Mouse (Mus musculus): ENCODE measurements around the gene Rcor3.
A peak's percentile ranks its signal among the peaks of the same experiment; 100 is the strongest.

Gene Rcor3

GRCm38 (mm10) chr1:192094451-192095170, 43.3 kb downstream of the Rcor3 start:
- DNase-seq (ENCODE audit: low spot score), result peak; percentile 72

- DNase-seq (ENCODE audit: low spot score), result peak; percentile 75
These were observed 44.8 kb downstream of the Rcor3 start for GRCm38 (mm10) chr1:192092879-192093660.

DNA sequence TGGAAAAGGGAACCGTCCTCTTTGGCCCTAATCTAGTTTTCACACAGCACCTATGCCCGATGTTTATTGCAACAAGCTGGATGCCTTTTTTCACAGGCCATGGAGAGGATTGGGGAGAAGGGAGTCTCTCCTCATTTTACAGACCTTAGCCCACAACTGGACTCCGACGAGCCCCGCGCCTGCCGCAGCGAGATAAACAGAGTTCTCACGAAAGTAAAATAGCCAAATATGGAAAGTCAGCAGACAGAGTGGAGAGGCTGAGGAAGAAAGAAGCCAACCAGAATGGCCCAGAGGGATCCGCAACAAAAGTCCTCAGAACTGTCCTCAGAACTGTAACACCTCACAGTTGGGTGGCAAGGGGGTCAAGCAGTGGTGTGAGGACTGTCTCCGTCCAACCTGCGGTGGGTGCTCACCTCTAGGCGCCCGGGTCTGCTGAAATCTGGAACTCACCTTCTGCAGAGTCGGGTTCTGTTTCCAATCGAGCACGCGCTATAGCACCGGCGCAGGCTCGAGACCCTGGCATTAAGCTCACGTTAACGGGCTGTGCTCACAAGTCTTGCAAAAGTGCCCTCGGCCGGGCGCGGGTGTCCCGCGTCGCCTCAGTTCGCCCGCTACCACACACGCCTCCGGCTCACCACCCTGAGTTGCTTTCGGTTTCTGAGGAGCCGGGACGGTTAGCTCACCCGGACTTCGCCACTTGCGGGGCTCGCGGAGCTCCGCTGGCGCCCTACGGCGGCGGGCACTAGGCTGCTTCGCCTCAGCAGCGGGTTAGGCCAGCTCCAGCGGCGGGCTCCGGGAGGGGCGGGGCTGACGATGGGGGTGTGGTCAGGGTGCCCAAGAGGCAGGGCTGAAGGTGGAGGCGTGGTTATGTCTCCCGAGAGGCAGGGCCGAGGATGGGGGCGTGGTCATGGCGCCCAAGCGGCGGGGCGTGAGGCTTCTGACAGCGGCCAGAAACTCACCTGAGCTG, 45.8 kb downstream of the Rcor3 start, which contains the start of gene Traf5:
Gene Traf5, minus strand, starts transcription at position 754 of the 967 bp plus-strand sequence.
- peak; percentile 93 for DNase-seq (ENCODE audit: low spot score)

- DNase-seq (ENCODE audit: low spot score), result no peak
These were observed 46.9 kb downstream of the Rcor3 start for GRCm38 (mm10) chr1:192090689-192091567.

GRCm38 (mm10) chr1:192090281-192090680, 47.6 kb downstream of the Rcor3 start:
- no peak for DNase-seq (ENCODE audit: low spot score)

DNA sequence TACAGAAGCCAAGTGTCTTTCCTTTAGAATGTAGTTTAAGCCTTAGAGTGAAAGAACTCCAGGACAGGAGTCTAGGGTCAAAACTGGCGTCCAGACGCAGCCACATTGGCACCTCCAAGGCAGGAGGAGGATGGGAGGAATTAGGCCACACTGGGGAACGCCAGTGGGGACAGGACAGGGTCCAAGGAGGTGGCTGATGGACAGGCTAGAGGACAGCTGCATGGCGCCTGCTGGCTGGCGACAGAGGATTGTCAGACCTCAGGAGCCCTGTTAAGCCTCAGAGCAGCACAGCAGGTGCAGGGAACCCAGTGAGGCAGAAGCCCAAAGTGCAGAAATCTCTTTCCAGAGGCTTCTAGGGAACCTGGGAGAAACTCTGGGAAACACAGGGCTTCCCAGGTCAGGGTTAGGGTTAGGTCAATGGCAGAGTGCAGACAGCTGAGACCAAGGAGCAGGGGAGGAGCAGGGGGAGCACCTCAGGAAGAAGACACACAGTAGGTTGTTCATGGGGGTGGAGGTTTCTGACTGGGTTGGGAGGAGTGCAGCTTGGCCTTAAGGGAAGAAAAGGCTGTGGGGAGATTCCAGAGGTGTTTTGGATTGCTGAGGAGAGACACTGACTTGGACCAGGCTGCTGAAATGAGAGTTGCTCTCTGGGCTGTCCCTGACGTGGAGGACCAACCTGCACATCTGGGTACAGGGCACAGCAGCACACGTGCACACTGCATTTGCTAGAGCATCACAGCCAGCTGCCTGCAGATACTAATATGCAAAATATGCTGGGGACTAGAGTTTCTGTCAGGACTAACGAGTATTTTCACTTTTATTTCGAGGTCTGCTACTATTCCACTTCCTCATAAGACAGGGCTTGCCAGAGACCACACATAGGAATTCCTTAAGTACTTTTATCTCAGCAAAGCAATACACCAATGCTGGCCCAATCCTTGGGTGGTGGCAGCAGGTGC, 48.4 kb downstream of the Rcor3 start:
- no peak for DNase-seq (ENCODE audit: low spot score)

GRCm38 (mm10) chr1:192088011-192088410, 49.9 kb downstream of the Rcor3 start:
- no peak for DNase-seq (ENCODE audit: low spot score)

DNA sequence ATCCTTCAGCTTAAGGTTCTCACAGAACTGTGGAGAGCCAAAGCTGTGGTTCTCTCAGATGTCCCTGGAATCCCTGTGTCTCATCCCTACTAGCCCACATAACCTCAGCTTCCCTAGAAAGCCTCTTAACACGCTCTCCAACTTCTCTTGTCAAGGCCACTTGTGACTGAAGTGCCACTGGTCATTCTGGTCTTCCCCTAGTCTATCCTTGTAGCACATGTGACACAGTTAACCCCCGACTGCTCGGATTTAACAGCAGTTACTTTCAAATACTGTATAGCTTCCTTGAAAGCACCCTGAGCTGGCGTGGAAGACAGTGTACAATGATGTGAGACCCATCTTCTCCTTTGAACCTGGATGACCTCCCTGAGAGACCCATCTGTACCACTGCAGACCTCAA, 50.8 kb downstream of the Rcor3 start:
- no peak for DNase-seq (ENCODE audit: low spot score)

GRCm38 (mm10) chr1:192086279-192087037, 51.4 kb downstream of the Rcor3 start:
- DNase-seq (ENCODE audit: low spot score), result no peak

- no peak for DNase-seq (ENCODE audit: low spot score)
These were observed 52.6 kb downstream of the Rcor3 start for GRCm38 (mm10) chr1:192085218-192085617.

GRCm38 (mm10) chr1:192082646-192083045, 55.2 kb downstream of the Rcor3 start:
- DNase-seq (ENCODE audit: low spot score), result no peak

DNA sequence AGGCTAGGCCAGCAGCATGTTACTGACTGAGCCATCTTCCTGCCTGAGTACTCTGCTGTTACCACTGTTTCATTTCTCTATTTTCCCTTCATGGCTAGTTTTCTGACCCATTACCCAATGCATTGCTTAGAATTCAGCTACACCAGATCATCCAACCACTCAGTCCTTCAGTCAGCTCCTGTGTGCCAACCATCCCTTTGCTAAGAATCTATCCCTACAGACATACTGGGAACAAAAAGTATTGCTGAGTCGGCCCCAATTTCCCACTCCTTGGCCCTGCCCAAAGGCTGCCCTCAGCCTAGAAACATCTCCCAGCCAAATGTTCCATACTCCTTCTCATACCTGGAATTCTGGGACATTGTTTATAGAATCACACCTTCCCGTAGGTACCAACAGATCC, 56.7 kb downstream of the Rcor3 start:
- no peak for DNase-seq (ENCODE audit: low spot score)

GRCm38 (mm10) chr1:192079121-192079520, 58.7 kb downstream of the Rcor3 start:
- DNase-seq (ENCODE audit: low spot score), result no peak

- no peak for DNase-seq (ENCODE audit: low spot score)
These were observed 59.5 kb downstream of the Rcor3 start for GRCm38 (mm10) chr1:192078406-192078805.

- no peak for DNase-seq (ENCODE audit: low spot score)
These were observed 60.9 kb downstream of the Rcor3 start for GRCm38 (mm10) chr1:192076796-192077535.

GRCm38 (mm10) chr1:192076101-192076500, 61.8 kb downstream of the Rcor3 start:
- DNase-seq (ENCODE audit: low spot score), result no peak

DNA sequence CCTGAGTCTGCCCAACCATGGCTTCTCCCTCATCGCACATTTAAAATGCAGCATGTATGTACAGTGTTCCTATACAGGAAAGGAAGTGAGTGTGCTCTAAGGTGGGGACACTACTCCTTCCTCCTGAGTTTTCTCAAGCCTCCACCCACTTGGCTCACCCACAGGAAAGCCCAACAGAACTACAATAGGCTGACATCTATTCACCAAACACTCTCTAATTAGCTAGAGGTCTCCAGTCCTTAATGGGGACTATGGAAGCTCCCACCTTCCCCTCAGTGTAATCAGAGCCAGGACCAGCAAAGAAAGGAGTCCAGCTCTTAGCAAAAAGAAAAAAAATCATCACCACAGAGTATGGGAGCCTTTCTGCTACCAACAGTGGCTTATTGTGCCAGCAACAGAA, 63.0 kb downstream of the Rcor3 start:
- DNase-seq (ENCODE audit: low spot score), result no peak

GRCm38 (mm10) chr1:192072426-192072825, 65.4 kb downstream of the Rcor3 start:
- DNase-seq (ENCODE audit: low spot score), result no peak

Measured in c-Kit-positive CD71-positive TER-119-positive erythroid progenitor cells, embryonic 14.5 days (primary cell).